Mouse (Mus musculus): ENCODE results near the gene Cacnb3.

Gene Cacnb3

DNA sequence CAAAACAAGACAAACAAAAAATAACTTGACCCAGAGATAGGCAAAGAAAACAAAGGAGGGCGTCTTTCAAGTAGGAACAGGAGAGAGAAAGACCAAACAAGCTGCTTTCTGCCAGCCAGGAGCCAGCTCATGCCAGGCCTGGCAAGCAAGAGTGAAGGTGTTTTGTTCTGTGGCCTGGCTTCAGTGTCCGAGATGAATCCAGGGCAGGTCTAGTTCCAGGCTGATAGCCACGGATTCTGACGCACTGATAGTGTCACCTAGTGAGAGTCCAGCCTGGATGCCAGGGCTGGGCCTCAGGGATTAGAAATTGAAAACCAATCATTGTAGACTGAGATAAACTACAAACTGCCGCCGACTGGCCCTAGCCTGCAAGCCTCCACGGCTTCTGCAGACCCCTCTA, 47.3 kb downstream of the Cacnb3 start:
- no peak for DNase-seq

DNA sequence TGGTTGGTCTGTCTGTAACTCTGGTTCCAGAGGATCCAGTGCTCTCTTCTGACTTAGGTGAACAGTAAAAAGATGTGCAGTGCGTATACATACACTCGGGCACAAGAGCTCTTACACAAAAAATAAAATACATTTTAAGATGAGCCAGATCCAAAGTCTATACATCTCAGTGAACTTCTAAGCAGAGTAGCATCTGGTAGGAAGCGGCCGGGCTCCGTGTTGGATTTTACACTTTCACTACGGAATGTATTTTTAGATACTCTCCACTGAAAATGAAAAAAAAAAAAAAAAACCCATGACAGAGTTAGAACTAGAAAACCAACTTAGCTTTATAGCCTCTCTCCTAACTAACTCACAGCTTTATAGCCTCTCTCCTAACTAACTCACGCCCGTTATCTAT, 50.0 kb downstream of the Cacnb3 start:
- DNase-seq = no peak

DNA sequence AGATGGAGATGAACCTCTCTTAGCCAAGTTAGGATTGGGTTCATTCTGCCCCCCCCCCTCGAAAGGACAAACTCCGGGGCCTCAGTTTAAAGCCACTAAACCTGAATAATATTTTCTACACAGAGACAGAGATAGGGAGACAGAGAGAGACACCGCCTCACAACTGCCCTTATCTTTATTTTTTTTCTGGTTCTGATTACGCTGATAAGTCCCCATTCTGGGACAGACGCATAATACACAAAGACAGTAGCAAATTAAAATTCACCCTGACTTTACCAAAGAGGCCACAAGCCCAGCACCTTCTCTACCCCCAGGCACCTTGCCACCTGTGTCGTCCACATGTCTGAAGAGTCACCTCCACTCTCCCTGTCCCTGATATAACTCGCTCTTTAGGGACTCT, 51.0 kb downstream of the Cacnb3 start:
- DNase-seq = no peak

DNA sequence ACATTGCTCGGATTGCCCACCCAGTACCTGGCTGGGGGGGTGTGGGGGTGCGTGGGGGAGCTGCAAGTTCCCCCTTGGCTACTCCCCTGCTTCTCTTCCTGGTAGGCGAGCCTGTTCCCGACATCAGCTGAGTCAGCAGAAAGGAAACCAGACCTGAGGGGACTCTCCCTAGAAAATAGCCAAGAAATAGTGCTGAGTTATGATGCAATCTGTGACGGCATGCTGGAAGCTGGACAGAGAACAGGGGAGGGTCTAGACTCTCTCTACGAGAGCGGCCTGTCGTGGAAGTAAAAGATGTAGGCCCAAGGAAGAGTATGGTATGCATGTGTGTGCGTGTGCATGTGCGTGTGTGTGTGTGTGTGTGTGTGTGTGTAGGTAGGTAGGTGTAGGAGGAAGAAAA, 52.5 kb downstream of the Cacnb3 start:
- no peak for DNase-seq

DNA sequence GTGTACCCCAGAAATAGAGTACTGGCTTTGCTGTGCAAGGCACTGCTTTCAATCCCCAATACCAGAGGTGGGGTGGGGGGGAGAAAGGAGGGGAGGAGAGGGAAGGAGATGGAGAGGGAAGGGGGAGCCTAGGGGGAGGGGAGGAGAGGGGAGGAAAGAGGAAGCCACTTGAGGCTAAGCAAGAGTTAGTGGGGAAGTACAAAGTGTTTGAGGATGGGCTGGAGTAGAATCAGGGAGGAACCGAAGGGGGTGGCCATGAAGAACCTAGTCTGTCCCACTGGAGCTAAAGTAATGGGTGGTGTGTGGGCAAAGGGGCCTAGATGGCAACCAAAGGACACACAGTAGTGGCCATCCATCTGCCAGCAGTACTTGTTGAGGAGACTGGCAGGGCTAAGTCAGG, 53.1 kb downstream of the Cacnb3 start:
- no peak for DNase-seq

DNA sequence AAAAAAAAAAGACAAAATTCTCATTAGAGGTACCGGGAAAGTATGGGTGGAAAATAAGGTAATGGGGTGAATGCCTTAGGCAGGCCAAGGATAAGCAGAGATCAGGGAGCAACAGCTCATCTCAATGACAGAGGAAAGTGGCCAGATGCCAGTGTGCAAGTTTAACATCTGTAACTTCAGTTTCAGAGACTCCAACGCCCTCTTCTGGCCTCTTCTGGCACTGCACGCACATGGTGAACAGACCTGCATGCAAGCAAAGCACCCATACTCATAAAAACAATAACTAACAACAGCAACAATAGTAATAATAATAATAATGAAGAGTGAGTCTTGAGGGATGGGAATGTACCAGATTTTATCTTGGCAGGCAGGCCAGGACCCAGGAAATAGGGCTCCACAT, 55.3 kb downstream of the Cacnb3 start:
- no peak for DNase-seq

DNA sequence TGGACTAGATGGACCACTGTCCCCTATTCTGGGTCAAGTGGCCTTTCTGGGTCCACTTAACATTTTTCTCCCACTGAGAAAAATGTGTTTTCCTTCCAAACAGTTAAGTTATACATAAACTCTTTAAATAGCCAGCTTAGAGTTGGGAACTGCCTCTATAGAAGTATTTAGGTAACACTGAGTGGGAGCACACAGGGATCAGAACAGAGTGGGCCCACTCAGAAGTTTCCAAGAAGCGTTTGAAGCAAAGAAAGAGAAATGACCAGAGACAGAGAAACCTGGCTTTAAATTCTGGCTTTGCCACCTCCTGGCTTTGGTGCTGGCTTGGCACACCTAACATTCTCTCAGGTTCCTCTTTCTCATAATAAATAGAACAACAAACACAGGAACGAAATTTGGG, 59.0 kb downstream of the Cacnb3 start:
- DNase-seq = no peak

DNA sequence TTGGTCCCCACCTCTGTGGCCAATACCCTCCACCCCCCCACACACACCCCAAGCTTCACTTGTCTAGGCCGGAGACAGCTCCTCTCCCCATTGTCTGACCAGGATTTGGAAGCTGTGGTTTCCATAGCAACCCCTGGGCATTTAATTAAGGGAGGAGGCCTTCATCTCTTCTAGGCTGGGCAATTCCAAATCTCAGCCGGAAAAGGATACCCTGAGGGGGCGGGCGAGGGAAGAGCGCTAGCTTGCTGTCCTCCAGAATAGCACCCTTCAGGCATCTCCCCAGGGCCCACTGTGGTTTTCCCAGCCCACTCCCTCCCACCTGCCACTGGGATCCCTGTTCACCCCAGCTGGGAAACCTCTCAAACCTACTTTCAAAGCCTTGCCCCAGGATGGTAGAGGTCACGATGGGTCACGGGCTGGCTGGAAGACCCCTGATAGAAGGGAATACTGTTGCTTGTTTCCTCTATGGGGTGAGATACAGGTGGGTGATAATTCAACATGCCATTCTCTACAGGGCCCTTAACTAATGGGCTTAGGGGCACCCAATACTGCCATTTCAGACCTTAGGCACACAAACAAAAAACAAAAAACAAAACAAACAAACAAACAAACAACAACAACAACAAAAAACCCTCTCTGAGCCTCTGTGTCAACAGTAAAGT, 61.0 kb downstream of the Cacnb3 start:
- no peak for DNase-seq

DNA sequence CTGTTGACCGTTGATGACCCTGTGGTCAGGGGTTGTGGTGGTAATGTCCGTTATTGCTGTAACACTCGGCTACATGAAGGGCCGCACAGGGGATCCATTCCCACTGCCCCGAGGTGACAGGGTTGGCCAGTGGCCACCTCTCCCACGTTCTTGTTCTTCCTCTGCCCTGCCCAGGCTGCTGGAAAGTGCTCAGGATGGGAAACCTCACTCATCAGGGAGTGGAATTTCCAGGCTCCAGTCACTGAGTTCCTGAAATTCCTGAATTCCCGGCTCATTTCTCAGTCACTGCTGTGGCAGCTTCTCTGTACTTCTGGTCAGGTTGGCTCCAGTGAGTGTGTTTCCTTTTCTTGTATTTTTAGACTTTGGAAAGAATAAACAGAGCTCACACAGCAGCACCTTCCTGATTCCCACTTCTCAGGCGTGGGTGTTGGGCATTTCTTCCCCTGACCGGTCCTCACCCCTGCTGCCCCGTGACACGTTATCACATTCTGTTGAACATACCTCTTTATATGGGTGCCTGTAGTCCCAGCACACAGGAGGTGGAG, 61.6 kb downstream of the Cacnb3 start:
- DNase-seq = no peak
